Mouse (Mus musculus) hindbrain, embryonic 11.5 days (tissue): Measurements from ENCODE around the gene Fam171a2. TPM values are rescaled to one million over a fixed set of nuclear protein-coding genes. Genes with fewer than 3 reads are reported as not detected.

Experiments used
- ATAC-seq: fragments of 200-750 bp; cut with Nextera tagmentation; 2 replicates; pipeline ENCODE4 v1.8.0; 2017; ENCODE audit warnings: mild to moderate bottlenecking, moderate TSS enrichment, moderate library complexity; ENCODE audit not compliant: low FRiP score
- DNase-seq: peaks from one replicate; pipeline ENCODE4 v3.0.0-alpha.2; 2015; ENCODE audit warnings: low spot score
- H3K27ac ChIP-seq: fragments of 300-500 bp; sonication (generic); 2 replicates; pipeline ENCODE4 v1.5.1; 2014; ENCODE audit warnings: mild to moderate bottlenecking, low read depth, low read length
- H3K27me3 ChIP-seq: fragments of 300-500 bp; sonication (generic); 2 replicates; pipeline ENCODE4 v1.6.1; 2014; ENCODE audit warnings: mild to moderate bottlenecking, low read length, moderate library complexity, mixed read lengths; ENCODE audit not compliant: control insufficient read depth, insufficient read depth
- H3K36me3 ChIP-seq: fragments of 300-500 bp; sonication (generic); 2 replicates; pipeline ENCODE4 v1.6.1; 2014; ENCODE audit warnings: mild to moderate bottlenecking, low read length, moderate library complexity, mixed read lengths; ENCODE audit not compliant: control insufficient read depth, insufficient read depth
- H3K4me1 ChIP-seq: fragments of 300-500 bp; sonication (generic); replicated peaks from 2 replicates; pipeline ENCODE4 v1.6.1; 2014; ENCODE audit warnings: low read length, mixed read lengths; ENCODE audit not compliant: control insufficient read depth, insufficient read depth
- H3K4me2 ChIP-seq: fragments of 300-500 bp; sonication (generic); replicated peaks from 2 replicates; pipeline ENCODE4 v1.6.1; 2014; ENCODE audit warnings: mild to moderate bottlenecking, low read depth, low read length
- H3K4me3 ChIP-seq: fragments of 300-500 bp; sonication (generic); 2 replicates; pipeline ENCODE4 v1.5.1; 2014; ENCODE audit warnings: low read depth, low read length
- H3K9ac ChIP-seq: fragments of 300-500 bp; sonication (generic); 2 replicates; pipeline ENCODE4 v1.6.1; 2014; ENCODE audit warnings: low read depth, low read length
- H3K9me3 ChIP-seq: fragments of 300-500 bp; sonication (generic); 2 replicates; pipeline ENCODE4 v1.6.1; 2016; ENCODE audit warnings: low read length; ENCODE audit not compliant: control insufficient read depth
- WGBS: fragments of 180-500 bp; shearing (Covaris S2); extraction: QIAGEN DNeasy Blood & Tissue Kit; methylation state at CpG from one replicate; pipeline ENCODE4 v1.1.7; 2014; 5-methylcytosine and 5-hydroxymethylcytosine counted together
- polyA plus RNA-seq: library from polyadenylated mRNA; unstranded; fragments of >200 nt; fragmentation: Nextera tagmentation; extraction: Ambion mirVana; gene quantifications from 2 replicates; pipeline ENCODE4 v1.2.1, GENCODE M21; 2014

Gene Fam171a2
- polyA plus RNA-seq, 1 experiment from 2014 or later = 11.7 TPM

GRCm38 (mm10) chr11:102429551-102429950 lies 17.9 kb downstream of the Fam171a2 start:
- Histone ChIP-seq H3K4me1 (0 out of 2 replicates have a peak, but pooled peaks cover 6% of the 10 kb centered on the region), H3K27ac (no peak overlapping the region), H3K9ac (peak overlapping the region; percentile 40), H3K9me3 (no peaks in the 10 kb centered on the region), H3K4me2 (peak overlapping the region; percentile 97), H3K27me3 (no peaks in the 10 kb centered on the region), H3K4me3 (peak overlapping the region; percentile 53; the same call in 1 of the 2 replicates), H3K36me3 (no peaks in the 10 kb centered on the region)
- 52% methylated on average over 3 of the region's 3 CpGs for WGBS
- ATAC-seq (no peak), DNase-seq (no peak)

DNA sequence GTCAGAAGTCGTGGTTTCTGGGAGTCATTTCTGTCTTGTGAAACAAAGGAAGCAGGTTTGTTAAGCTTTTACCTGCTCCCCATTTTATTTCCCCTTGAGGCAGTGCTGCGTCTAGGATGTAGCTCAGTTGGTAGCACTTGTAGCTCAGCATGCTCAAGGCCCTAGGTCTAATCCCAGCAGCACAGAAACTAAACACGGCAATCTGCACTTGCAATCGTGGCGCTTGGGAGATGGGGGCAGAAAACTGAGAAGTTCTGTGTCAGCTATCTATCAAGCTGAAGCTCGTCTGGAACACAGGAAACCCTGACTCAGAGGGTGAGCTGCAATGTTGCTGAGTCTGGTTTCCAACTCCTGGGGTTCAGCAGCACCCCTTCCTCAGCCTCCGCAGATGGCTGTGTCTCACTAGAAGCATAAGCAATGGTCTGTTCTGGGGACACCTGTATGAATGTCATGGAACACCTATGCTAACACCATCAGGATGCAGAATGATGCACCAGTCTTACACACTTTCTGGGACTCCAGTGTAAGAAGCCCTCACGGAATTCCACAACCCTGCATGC lies 18.4 kb downstream of the Fam171a2 start:
- no peaks in the 10 kb centered on the region for H3K27me3 ChIP-seq
- no peak overlapping the region for H3K4me3 ChIP-seq
- H3K27ac ChIP-seq = no peak overlapping the region
- no peaks in the 10 kb centered on the region for H3K9me3 ChIP-seq
- H3K36me3 ChIP-seq = no peaks in the 10 kb centered on the region
- H3K4me2 ChIP-seq = no peak overlapping the region
- WGBS = 77% methylated on average over 8 of the region's 8 CpGs
- no peak for DNase-seq
- H3K4me1 ChIP-seq = 0 out of 2 replicates have a peak, but pooled peaks cover 6% of the 10 kb centered on the region
- no peak for ATAC-seq
- H3K9ac ChIP-seq = no peak overlapping the region

DNA sequence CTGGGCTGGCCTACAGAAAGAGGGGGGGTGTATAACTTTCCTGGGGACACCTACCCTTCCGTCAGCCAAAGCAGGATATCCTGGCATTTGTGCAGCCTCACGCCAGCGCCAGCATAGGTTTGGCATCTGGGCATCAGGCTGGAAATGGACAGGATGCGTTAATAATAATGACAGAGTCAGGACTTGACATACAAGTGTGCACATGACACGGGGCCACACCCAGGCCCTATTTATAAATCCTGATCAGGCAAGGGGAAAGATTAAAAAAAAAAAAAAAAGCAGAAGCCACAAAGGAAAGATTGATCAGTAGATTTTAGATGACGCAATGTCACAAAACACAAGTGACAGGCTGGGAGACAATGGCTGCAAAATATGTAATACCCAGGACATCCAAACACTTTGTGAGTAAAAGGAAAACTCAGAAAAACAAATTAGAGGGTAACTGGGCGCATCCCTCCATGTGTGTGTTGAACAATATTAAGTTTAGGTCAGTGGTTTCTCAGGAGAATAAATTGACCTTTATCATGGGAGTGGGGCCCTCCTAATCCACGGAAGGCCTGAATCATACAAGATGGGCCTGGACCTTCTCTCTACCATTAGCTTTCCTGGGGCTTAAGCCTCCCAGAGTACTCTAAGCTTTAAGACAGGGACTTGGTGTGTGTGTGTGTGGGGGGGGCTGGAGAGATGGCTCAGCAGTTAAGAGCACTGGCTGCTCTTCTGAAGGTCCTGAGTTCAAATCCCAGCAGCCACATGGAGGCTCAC lies 21.7 kb downstream of the Fam171a2 start:
- Histone ChIP-seq H3K4me2 (no peak overlapping the region), H3K27me3 (no peaks in the 10 kb centered on the region), H3K9me3 (no peaks in the 10 kb centered on the region), H3K36me3 (no peaks in the 10 kb centered on the region), H3K27ac (no peak overlapping the region), H3K4me1 (0 out of 2 replicates have a peak, but pooled peaks cover 5% of the 10 kb centered on the region), H3K4me3 (no peak overlapping the region), H3K9ac (no peak overlapping the region)
- ATAC-seq (no peak), DNase-seq (no peak)
- WGBS = 87% methylated on average over 8 of the region's 8 CpGs

GRCm38 (mm10) chr11:102424666-102425065 lies 22.8 kb downstream of the Fam171a2 start:
- DNase-seq = no peak

DNA sequence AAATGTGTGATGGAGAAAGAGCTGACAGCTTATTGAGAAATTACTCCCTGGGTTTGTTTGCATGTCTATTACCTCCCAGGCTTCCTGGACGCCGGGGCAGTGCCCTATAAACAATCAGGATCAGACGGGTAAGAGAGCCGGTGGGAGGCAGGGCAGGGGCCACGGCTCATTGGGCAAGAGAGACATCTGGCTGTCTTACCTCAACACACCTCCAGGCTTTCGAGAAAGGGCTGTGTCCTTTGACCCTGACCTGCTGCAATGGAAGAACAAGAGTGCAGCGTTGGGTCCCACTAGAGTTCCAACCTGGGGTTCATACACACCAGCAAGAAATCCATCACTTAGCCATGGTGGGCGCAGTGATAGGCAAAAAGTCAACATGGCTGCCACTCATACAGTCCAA lies 25.9 kb downstream of the Fam171a2 start:
- ATAC-seq (no peak), DNase-seq (no peak)
- H3K36me3 ChIP-seq = no peaks in the 10 kb centered on the region
- WGBS = 64% methylated on average over 8 of the region's 8 CpGs
- no peaks in the 10 kb centered on the region for H3K9me3 ChIP-seq
- H3K27ac ChIP-seq = no peak overlapping the region
- no peaks in the 10 kb centered on the region for H3K4me1 ChIP-seq
- no peak overlapping the region for H3K4me3 ChIP-seq
- no peak overlapping the region for H3K4me2 ChIP-seq
- no peak overlapping the region for H3K9ac ChIP-seq
- H3K27me3 ChIP-seq = no peaks in the 10 kb centered on the region

More at GRCm38 (mm10) chr11:102424666-102425065, 22.8 kb downstream of the Fam171a2 start:
- WGBS = 77% methylated on average over 6 of the region's 6 CpGs
- no peak for ATAC-seq
- Histone ChIP-seq H3K4me1 (no peaks in the 10 kb centered on the region), H3K4me3 (no peak overlapping the region), H3K27ac (no peak overlapping the region), H3K9ac (no peak overlapping the region), H3K9me3 (no peaks in the 10 kb centered on the region), H3K27me3 (no peaks in the 10 kb centered on the region), H3K36me3 (no peaks in the 10 kb centered on the region), H3K4me2 (no peak overlapping the region)

DNA sequence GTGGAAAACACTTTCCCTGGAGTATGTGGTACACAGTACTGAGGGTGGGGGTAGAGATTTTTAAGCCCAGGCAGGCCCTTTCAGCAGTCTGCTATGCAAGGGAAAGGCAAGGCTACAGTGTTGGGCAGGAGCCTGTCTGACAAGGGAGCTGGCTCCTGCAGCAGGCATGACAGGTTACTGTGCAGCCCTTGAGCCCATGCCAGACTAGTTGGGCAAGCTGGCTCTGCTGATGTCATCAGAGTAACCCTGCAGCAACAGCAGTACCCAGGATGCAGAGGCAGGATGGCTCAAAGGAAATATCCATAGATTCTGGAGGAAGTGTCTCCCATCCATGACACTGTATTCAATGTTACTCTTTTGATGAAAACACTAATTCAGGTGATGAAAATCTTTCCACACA lies 28.6 kb downstream of the Fam171a2 start:
- ATAC-seq (no peak), DNase-seq (no peak)
- H3K27ac ChIP-seq = no peak overlapping the region
- H3K9ac ChIP-seq = no peak overlapping the region
- no peak overlapping the region for H3K4me3 ChIP-seq
- H3K27me3 ChIP-seq = no peaks in the 10 kb centered on the region
- H3K9me3 ChIP-seq = no peaks in the 10 kb centered on the region
- H3K4me2 ChIP-seq = no peak overlapping the region
- H3K4me1 ChIP-seq = no peaks in the 10 kb centered on the region
- no peaks in the 10 kb centered on the region for H3K36me3 ChIP-seq

GRCm38 (mm10) chr11:102417160-102417559 lies 30.3 kb downstream of the Fam171a2 start:
- ATAC-seq = no peak
- no peaks in the 10 kb centered on the region for H3K4me1 ChIP-seq
- H3K4me3 ChIP-seq = no peak overlapping the region
- H3K27me3 ChIP-seq = no peaks in the 10 kb centered on the region
- no peak overlapping the region for H3K4me2 ChIP-seq
- no peaks in the 10 kb centered on the region for H3K9me3 ChIP-seq
- WGBS = 86% methylated on average over 1 of the region's 1 CpGs
- H3K36me3 ChIP-seq = no peaks in the 10 kb centered on the region
- H3K9ac ChIP-seq = no peak overlapping the region
- no peak overlapping the region for H3K27ac ChIP-seq
- DNase-seq = no peak

DNA sequence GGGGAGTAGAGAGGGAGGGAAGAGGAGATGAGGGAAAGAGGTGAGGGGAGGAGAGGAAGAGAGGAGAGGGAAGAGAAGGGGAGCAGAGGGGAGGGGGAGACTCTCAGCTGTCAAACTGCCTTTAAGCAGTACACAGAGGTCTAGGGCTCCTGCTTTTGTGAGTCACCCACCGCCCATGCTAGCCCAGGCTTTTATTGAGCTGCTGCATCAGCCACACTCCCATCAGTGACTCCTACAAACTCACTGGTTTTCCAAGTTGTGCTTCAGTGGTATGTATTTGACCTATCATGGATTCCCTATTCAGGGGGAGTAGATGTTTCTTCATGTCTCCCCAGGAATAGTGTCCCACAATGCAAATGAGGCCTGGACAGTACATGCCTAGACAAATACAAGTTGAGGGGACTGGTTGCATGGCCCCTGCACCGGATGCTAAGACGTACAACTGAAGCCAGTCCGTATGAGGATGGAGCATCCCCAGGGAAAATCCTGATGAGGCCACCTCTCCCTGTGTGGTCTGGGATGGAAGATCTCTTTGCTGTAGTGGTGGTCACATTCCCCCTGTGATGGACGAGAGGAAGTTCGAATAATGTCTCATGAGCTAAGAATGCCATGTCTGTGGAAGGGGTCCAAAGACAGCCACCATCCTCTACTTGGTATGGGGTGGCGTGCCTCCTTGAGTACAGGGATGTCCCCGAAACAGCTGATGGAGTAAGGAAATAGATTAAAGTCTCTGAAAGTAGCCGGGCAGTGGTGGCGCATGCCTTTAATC lies 32.3 kb downstream of the Fam171a2 start:
- H3K4me1 ChIP-seq = no peaks in the 10 kb centered on the region
- no peak overlapping the region for H3K4me2 ChIP-seq
- no peaks in the 10 kb centered on the region for H3K9me3 ChIP-seq
- WGBS = 78% methylated on average over 10 of the region's 10 CpGs
- no peak overlapping the region for H3K4me3 ChIP-seq
- no peak for DNase-seq
- no peak for ATAC-seq
- no peak overlapping the region for H3K9ac ChIP-seq
- H3K36me3 ChIP-seq = no peaks in the 10 kb centered on the region
- no peak overlapping the region for H3K27ac ChIP-seq
- no peaks in the 10 kb centered on the region for H3K27me3 ChIP-seq
